Mouse (Mus musculus) megakaryocyte, embryonic 14.5 days (primary cell): ENCODE data around the gene Gstk1. TPM values are rescaled to one million over a fixed set of nuclear protein-coding genes. Genes with fewer than 3 reads are reported as not detected.
A peak's percentile ranks its signal among the peaks of the same experiment; 100 is the strongest.

ENCODE experiments used
- H3K27me3 ChIP-seq: replicated peaks from 2 replicates; pipeline ENCODE3; 2012; ENCODE audit warnings: inconsistent platforms
- H3K36me3 ChIP-seq: replicated peaks from 2 replicates; pipeline ENCODE3; 2012; ENCODE audit warnings: low read length, inconsistent platforms, mixed read lengths
- H3K4me1 ChIP-seq: 2 replicates; pipeline ENCODE4 v1.6.1; 2012; ENCODE audit warnings: inconsistent platforms
- H3K4me3 ChIP-seq: replicated peaks from 2 replicates; pipeline ENCODE3; 2012; ENCODE audit warnings: moderate library complexity, mild to moderate bottlenecking, inconsistent platforms
- H3K9me3 ChIP-seq: 2 replicates; pipeline ENCODE4 v1.6.1; 2012; ENCODE audit warnings: inconsistent platforms
- FLI1 ChIP-seq: IDR thresholded peaks from 2 replicates; pipeline ENCODE4 v1.6.1; 2012; ENCODE audit warnings: low read length, inconsistent platforms, mixed read lengths
- GATA1 ChIP-seq: IDR thresholded peaks from 3 replicates; pipeline ENCODE4 v1.6.1; 2012; ENCODE audit warnings: mixed read lengths, low read length, inconsistent platforms, borderline replicate concordance
- polyA plus RNA-seq: library from polyadenylated mRNA; stranded (reverse); fragments of >175 nt; gene quantifications from 2 replicates; pipeline ENCODE4 v1.2.3, GENCODE M21; 2012; ENCODE audit warnings: low replicate concordance; ENCODE audit not compliant: insufficient read depth

Gene Gstk1
- polyA plus RNA-seq, 1 experiment, result 0.46 TPM

DNA sequence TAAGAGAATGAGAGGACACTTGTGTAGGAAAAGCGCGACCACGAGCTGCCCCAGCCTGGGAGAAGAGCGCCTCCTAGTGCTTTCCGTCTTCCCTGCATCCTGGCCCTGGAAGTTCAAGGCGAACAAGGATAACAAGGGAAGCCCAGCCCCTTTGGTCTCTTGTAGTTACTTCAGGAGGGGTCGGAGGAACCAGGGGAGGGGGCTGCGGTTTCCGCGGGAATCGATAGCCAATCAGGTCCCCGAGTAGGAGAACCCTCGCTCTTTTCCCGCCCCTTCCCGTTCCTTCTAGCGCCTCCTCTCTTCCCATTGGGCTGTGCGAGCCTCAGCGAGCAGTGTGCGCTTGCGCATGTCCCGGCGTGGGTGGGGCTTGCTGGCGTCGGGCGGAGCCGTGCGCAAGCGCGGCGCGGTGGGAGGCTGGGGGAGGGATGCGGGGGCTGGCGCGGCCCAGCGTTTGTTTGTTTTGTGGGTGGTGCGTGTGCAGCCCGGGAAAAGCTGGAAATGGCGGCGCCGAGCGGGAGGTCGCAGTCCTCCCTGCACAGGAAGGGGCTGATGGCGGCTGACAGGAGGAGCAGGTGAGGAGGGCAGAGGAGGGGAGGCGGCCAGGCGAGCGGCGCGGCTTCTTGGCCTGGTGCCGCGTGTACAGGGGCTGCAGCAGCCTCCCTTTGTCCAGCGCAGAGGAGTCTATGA is 19.0 kb downstream of the Gstk1 start, which contains the start of gene Casp2:
Gene Casp2 (plus strand): TSS at position 360 of the 687 bp plus-strand sequence.
- H3K27me3 ChIP-seq, result no peaks in the 10 kb centered on the region
- no peaks in the 10 kb centered on the region for H3K9me3 ChIP-seq
- H3K4me3 ChIP-seq, result peak within 1 kb of the TSS; percentile 99
- H3K4me1 ChIP-seq, result peaks cover 39% of the 10 kb centered on the region
- H3K36me3 ChIP-seq, result peaks cover 27% of the 10 kb centered on the region
- TF ChIP-seq GATA1, result no peak
- TF ChIP-seq FLI1, result peak; percentile 56; the same call in 1 of the 2 replicates

DNA sequence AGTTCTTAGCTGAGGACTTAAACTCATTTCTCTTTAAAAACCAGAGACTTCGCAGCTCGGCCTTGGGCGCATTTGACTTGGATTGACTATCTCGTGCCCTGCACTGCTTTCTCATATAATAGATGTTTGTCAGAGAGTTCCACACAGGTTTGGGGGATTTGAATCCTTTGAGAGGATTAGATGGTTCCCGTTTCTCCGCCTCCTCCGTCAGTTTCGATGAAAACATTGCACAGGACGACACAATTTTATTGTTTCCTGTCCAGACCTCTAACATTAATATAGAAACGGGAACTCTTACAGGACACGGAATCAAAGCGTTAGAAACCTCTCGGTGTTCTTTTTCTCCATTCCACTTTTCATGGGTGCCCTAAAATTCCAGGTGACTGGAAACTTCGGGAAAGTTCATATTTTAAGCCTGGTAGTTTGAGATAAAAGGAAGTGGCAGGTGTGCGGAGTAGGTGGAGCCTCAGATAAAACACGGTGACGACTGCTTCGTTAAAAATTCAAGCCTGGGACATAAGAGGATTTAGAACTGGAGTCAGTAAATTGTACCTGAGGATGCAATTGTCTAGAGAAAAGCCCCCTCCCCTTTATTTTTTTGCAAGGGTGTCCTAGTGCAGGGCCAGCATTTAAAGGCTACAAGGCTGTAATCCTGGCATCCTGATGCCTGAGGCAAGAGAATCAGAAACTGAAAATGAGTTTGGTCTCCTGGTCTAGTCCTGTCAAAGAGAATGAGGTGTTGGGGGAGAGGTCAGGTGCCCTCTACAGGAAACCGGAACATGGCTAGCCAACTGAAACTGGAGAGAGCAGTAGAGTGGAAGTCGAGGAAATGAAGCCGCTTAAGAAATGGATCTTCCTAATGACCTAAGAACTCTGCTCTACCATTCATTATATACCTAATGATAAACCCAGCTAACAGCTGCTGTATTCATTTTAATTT is 19.9 kb downstream of the Gstk1 start:
- TF ChIP-seq GATA1 (no peak), FLI1 (no peak)
- Histone ChIP-seq H3K27me3 (no peaks in the 10 kb centered on the region), H3K4me3 (peak overlapping the region; percentile 99), H3K9me3 (no peaks in the 10 kb centered on the region), H3K4me1 (peaks cover 40% of the 10 kb centered on the region), H3K36me3 (peaks cover 36% of the 10 kb centered on the region)

DNA sequence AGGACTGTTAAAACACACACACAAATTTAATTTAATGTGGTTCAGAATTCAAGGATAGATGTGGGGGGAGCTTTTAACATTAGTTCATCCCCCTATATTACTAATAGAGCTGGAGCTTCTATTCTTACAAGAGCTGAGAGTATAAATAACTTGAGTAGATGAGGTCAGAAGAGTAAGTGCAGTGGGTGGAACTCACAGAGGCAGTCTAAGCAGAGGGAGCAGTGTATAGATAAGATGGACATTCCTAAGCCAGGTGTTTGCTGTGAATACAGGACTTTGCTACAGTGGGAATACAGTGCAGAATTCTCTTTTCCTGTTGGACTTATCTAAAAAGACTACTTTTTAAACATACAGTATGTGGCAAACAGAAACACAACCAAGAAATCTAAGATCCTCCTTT is 25.1 kb downstream of the Gstk1 start:
- Histone ChIP-seq H3K27me3 (no peaks in the 10 kb centered on the region), H3K4me1 (peaks cover 22% of the 10 kb centered on the region), H3K36me3 (peaks cover 87% of the 10 kb centered on the region), H3K4me3 (no peak overlapping the region), H3K9me3 (no peaks in the 10 kb centered on the region)
- TF ChIP-seq FLI1, result no peak
- no peak for TF ChIP-seq GATA1

DNA sequence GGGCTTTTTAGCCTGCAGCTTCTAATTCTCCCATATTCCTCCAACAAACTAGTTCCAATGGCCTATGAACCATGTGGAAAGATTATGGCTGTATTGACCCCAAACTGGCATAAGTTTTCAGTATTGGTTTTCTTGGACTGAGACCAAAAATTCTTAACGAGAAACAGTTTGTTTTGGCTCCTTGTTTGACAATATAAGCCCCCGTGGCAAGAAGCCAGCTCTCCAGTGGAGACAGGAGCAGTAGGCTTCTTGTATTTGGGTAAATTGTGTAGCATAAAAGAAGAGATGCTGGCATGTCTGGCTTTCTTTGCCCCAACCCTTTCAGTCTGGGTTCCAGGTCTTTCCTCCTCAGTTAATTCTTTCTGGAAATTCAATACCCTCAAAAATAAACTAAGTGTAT is 30.4 kb downstream of the Gstk1 start:
- H3K27me3 ChIP-seq, result no peaks in the 10 kb centered on the region
- H3K9me3 ChIP-seq, result no peaks in the 10 kb centered on the region
- H3K4me3 ChIP-seq, result no peak overlapping the region
- TF ChIP-seq FLI1 (no peak), GATA1 (no peak)
- peaks cover 100% of the 10 kb centered on the region for H3K36me3 ChIP-seq
- 0 out of 2 replicates have a peak, but pooled peaks cover 3% of the 10 kb centered on the region for H3K4me1 ChIP-seq

DNA sequence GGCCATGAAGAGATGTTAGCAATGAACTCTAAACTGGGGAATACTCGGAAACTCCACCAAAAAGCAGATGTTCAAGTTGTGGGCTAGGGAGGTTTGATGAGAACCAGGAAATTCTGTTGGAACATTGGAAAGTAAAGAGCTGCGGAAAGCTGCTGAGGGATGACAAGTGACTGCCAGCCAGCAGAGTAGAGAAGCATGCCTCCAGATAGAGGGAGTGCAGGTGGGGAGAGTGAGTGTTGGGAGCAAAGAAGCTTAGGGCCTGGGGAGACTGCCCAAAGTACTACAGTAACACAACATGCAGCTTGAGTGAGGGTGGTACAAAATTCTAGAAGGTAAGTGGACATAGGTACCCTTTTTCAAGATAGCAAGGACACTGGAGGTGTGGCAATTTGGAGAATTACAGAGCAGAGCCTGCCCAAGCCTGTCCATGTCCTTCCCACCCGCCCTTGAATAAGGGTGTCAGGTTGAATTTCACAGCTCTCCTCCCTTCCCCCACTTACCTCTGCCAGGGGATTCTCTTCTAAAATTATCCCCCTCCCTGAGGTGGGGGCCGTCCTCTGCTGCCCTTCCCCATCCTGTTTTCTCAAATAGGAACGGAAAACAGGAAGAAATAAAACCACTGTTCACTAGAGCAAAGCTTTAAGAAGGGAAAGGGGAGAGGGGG is 37.3 kb downstream of the Gstk1 start:
- Histone ChIP-seq H3K27me3 (no peaks in the 10 kb centered on the region), H3K4me1 (0 out of 2 replicates have a peak, but pooled peaks cover 9% of the 10 kb centered on the region), H3K9me3 (no peaks in the 10 kb centered on the region), H3K36me3 (peaks cover 69% of the 10 kb centered on the region), H3K4me3 (no peak overlapping the region)
- TF ChIP-seq GATA1 (no peak), FLI1 (no peak)

DNA sequence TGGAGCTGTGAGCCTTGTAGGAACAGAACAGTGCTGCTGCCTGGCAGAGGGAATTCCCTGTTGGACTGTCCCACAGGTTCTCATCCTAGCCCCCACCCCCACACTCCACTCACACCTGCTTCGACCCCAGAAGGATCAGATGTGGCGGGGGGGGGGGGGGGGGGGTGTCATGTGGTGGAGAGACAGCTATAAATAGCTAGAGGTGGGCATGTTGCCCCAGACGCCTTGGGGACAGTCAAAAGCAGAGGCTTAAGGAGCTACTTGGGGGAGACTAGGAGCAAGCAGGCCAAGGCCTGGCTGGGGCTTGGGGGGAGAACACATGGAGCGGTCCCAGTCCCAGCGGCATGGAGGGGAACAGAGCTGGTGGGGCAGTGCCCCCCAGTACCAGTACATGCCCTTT is 40.7 kb downstream of the Gstk1 start, which contains the start of gene Clcn1:
Gene Clcn1 (plus strand): TSS at position 238 of the 400 bp plus-strand sequence.
- Histone ChIP-seq H3K4me1 (0 out of 2 replicates have a peak, but pooled peaks cover 6% of the 10 kb centered on the region), H3K36me3 (peaks cover 35% of the 10 kb centered on the region), H3K27me3 (peaks cover 14% of the 10 kb centered on the region), H3K4me3 (no peak within 1 kb of the TSS), H3K9me3 (no peaks in the 10 kb centered on the region)
- TF ChIP-seq FLI1, result no peak
- TF ChIP-seq GATA1, result no peak

DNA sequence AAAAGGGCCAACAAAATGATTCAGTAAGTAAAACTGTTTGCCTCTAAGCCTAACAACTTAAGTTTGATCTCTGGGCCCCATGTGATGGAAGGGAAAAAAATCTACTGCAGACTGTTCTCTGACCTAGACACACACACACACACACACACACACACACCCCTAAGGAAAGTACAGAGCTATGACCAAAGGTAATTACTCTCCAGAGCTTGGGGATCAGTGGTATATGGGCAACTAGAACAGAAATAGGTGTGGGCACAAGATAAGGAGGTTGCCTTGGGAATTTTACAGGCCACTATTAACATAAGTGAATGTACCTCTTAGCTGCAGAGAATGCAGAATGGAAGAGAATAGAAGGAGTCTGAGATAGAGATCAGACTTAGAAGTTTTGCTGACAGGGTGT is 41.8 kb downstream of the Gstk1 start:
- Histone ChIP-seq H3K36me3 (peaks cover 24% of the 10 kb centered on the region), H3K27me3 (peaks cover 18% of the 10 kb centered on the region), H3K9me3 (no peaks in the 10 kb centered on the region), H3K4me3 (no peak overlapping the region), H3K4me1 (0 out of 2 replicates have a peak, but pooled peaks cover 6% of the 10 kb centered on the region)
- no peak for TF ChIP-seq FLI1
- no peak for TF ChIP-seq GATA1

DNA sequence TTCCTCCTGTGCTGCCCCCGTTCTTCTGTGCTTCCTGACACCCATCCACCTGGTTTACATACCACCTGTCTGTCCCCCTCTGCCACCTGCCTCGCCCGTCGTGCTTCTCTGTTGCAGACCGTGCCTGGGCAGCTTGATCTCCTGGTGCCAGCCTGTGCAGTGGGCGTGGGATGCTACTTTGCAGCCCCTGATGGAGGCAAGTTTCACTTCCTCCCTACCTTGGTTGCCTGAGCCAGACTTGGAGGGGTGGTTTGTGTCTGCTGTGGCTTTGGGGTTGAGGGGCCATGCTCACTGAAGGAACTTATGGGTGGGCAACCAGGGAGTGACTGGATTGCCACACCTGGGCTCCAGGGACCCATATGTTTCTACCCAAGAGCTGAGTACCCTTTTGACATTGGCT is 47.6 kb downstream of the Gstk1 start:
- peaks cover 55% of the 10 kb centered on the region for H3K27me3 ChIP-seq
- no peaks in the 10 kb centered on the region for H3K36me3 ChIP-seq
- no peak for TF ChIP-seq FLI1
- TF ChIP-seq GATA1, result no peak
- H3K4me3 ChIP-seq, result peak overlapping the region; percentile 28
- peaks cover 19% of the 10 kb centered on the region for H3K4me1 ChIP-seq
- H3K9me3 ChIP-seq, result no peaks in the 10 kb centered on the region

DNA sequence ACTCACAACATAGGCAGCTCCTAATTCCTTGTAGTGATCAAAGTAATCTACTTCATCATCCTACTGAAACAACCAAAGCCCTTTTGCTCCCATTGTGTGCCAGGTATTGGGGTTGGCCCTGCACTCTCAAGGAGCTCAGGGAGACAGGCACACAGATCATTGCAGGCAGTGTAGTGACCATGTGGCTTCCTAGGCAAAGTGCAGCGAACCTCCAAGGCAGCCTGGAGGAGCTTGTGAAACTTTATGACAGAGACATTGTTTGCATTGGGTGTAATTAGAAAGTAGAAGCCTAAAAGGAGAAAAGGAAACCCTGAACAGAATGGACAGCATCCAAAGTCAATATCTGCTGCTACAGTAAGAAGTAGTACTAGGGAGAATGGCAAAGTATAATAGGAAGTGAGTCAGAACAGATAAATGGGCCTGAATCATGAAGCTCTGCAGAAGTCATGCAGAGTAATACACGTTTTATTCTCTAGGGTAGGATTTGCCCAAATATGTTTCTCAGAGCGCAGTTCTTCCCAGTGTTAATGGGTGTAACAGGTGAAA is 49.9 kb downstream of the Gstk1 start:
- Histone ChIP-seq H3K27me3 (peaks cover 54% of the 10 kb centered on the region), H3K36me3 (no peaks in the 10 kb centered on the region), H3K4me1 (peaks cover 38% of the 10 kb centered on the region), H3K4me3 (no peak overlapping the region), H3K9me3 (no peaks in the 10 kb centered on the region)
- no peak for TF ChIP-seq GATA1
